Mouse (Mus musculus): ENCODE data around the gene Msh4. TPM values are rescaled to one million over a fixed set of nuclear protein-coding genes. Genes with fewer than 3 reads are reported as not detected.

The Msh4 gene
- total and polyA plus RNA-seq, 2 experiments: 0.09 TPM; not detected in 1

DNA sequence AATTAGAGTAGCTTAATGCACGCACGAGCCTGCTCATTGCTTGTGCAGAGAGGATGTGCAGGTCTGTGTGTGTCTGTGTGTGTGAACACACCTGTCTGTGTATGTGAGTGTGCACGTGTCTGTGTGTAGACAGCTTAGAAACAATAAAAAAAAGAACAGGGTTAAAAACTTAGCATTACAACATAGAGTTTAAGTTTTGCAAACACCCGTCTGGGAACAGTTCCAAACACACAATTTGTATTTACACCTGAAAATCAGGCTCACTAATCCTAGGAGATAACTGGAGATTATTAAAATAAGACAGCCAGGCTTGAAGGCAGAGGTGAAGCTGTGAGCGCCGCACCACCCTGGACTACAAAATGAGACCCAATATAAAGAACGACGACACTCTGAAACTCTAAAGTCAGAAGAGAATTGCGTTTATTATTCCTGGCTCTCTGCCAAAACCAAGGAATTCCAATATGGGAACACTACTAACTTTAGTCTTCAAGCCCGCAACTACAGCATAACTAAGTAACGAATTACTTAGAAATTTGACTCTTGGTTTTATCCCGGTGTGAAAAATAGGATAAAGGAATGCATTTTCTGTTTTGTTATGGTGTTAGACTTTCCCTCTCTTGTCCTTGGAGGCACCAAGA is 37.2 kb upstream of the Msh4 start:
- WGBS: 14% methylated on average over 12 of the region's 12 CpGs
- Histone ChIP-seq H3K36me3 (ENCODE audit: control insufficient read depth, insufficient read depth, low read length) (peaks cover 20% of the 10 kb centered on the region), H3K9ac (ENCODE audit: low read depth, low read length) (peak overlapping the region; percentile 64), H3K79me2 (ENCODE audit: control insufficient read depth, insufficient read depth, low read length) (no peaks in the 10 kb centered on the region; the same call in 1 of the 2 replicates), H3K27ac (replicated peaks; ENCODE audit: insufficient read depth, low read depth, low read length) (peak overlapping the region; percentile 81), H3K27me3 (ENCODE audit: control insufficient read depth, insufficient read depth, low read length) (no peaks in the 10 kb centered on the region), H3K4me1 (ENCODE audit: control insufficient read depth, insufficient read depth, low read length) (peaks cover 14% of the 10 kb centered on the region), H3K4me3 (ENCODE audit: insufficient read depth, low read depth, low read length) (peak overlapping the region; percentile 79)
- peak; percentile 92 for DNase-seq (ENCODE audit: extremely low read depth, low read depth, low spot score)
- TF ChIP-seq POLR2A (IDR thresholded peaks at IDR 0.05; ENCODE audit: extremely low read depth, insufficient read depth, low read length) (no peak), CTCF (IDR thresholded peaks at IDR 0.05; ENCODE audit: low read depth, low read length) (no peak)

DNA sequence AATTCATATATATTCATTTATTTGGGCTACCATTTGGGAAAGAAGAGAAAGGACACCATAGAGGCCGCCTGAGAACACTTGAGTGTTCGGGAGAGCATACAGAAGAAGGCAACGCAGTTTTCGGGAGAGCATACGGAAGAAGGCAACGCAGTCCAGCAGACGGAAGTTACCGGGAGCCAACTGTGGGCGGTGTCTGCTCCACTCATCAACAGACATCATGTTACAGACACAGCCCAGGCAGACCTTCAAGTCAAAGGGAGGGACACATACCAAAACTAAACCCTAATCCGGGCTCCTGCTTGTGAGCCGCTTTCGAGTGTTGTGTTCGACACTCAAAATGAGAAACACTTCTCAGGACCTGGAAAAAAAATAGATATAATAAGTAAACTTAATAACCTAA is 35.7 kb upstream of the Msh4 start:
- 94% methylated on average over 13 of the region's 13 CpGs for WGBS
- TF ChIP-seq POLR2A (IDR thresholded peaks at IDR 0.05; ENCODE audit: extremely low read depth, insufficient read depth, low read length) (no peak), CTCF (IDR thresholded peaks at IDR 0.05; ENCODE audit: low read depth, low read length) (no peak)
- Histone ChIP-seq H3K79me2 (ENCODE audit: control insufficient read depth, insufficient read depth, low read length) (no peaks in the 10 kb centered on the region; the same call in 1 of the 2 replicates), H3K36me3 (ENCODE audit: control insufficient read depth, insufficient read depth, low read length) (peaks cover 34% of the 10 kb centered on the region), H3K27me3 (ENCODE audit: control insufficient read depth, insufficient read depth, low read length) (no peaks in the 10 kb centered on the region), H3K4me3 (ENCODE audit: insufficient read depth, low read depth, low read length) (no peak overlapping the region), H3K9ac (ENCODE audit: low read depth, low read length) (no peak overlapping the region), H3K27ac (replicated peaks; ENCODE audit: insufficient read depth, low read depth, low read length) (no peak overlapping the region), H3K4me1 (ENCODE audit: control insufficient read depth, insufficient read depth, low read length) (peaks cover 6% of the 10 kb centered on the region)
- DNase-seq (ENCODE audit: extremely low read depth, low read depth, low spot score): no peak

DNA sequence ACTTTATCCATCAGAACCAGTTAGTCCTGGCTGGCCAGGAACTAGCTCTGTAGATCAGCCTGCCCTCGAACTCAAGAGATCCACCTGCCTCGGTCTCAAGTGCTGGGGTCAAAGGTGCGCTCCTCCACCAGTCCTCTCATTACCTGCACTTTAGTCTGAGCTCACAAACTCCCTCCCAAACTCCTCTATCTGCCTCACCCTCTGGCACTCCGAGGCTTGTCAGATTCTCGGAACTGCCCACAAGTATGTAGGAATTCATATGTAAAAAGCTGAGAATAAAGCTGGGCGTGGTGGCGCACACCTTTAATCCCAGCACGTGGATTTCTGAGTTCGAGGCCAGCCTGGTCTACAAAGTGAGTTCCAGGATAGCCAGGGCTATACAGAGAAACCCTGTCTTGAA is 34.5 kb upstream of the Msh4 start:
- Histone ChIP-seq H3K36me3 (ENCODE audit: control insufficient read depth, insufficient read depth, low read length) (peaks cover 43% of the 10 kb centered on the region), H3K9ac (ENCODE audit: low read depth, low read length) (no peak overlapping the region), H3K27ac (replicated peaks; ENCODE audit: insufficient read depth, low read depth, low read length) (no peak overlapping the region), H3K4me3 (ENCODE audit: insufficient read depth, low read depth, low read length) (no peak overlapping the region), H3K4me1 (ENCODE audit: control insufficient read depth, insufficient read depth, low read length) (peaks cover 6% of the 10 kb centered on the region), H3K79me2 (ENCODE audit: control insufficient read depth, insufficient read depth, low read length) (no peaks in the 10 kb centered on the region; the same call in 1 of the 2 replicates), H3K27me3 (ENCODE audit: control insufficient read depth, insufficient read depth, low read length) (no peaks in the 10 kb centered on the region)
- no peak for TF ChIP-seq CTCF (IDR thresholded peaks at IDR 0.05; ENCODE audit: low read depth, low read length)
- no peak for TF ChIP-seq POLR2A (IDR thresholded peaks at IDR 0.05; ENCODE audit: extremely low read depth, insufficient read depth, low read length)
- no peak for DNase-seq (ENCODE audit: extremely low read depth, low read depth, low spot score)
- 91% methylated on average over 9 of the region's 9 CpGs for WGBS

DNA sequence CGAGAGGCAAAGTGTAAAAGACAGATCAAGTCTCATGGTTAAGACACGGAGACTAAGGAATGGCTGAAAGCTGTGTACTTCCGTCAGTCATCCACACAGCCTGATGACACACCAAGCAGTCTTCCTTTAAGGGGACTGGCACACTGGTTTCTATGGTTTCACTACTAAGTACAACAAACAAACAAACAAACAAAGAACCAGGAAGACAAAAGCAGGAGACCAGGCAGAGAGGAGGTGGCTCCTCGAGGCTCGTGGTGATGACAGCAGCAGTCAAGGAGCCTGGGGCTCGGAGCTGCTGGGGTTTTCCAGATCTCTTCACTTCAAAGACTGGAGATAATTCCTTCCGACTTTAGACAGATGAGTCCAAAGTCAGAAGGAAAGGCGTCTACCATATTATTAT is 34.1 kb upstream of the Msh4 start:
- TF ChIP-seq POLR2A (IDR thresholded peaks at IDR 0.05; ENCODE audit: extremely low read depth, insufficient read depth, low read length) (no peak), CTCF (IDR thresholded peaks at IDR 0.05; ENCODE audit: low read depth, low read length) (no peak)
- no peak for DNase-seq (ENCODE audit: extremely low read depth, low read depth, low spot score)
- Histone ChIP-seq H3K27ac (replicated peaks; ENCODE audit: insufficient read depth, low read depth, low read length) (no peak overlapping the region), H3K79me2 (ENCODE audit: control insufficient read depth, insufficient read depth, low read length) (no peaks in the 10 kb centered on the region; the same call in 1 of the 2 replicates), H3K9ac (ENCODE audit: low read depth, low read length) (no peak overlapping the region), H3K36me3 (ENCODE audit: control insufficient read depth, insufficient read depth, low read length) (peaks cover 47% of the 10 kb centered on the region), H3K27me3 (ENCODE audit: control insufficient read depth, insufficient read depth, low read length) (no peaks in the 10 kb centered on the region), H3K4me3 (ENCODE audit: insufficient read depth, low read depth, low read length) (no peak overlapping the region), H3K4me1 (ENCODE audit: control insufficient read depth, insufficient read depth, low read length) (peaks cover 6% of the 10 kb centered on the region)
- WGBS: 89% methylated on average over 8 of the region's 8 CpGs

DNA sequence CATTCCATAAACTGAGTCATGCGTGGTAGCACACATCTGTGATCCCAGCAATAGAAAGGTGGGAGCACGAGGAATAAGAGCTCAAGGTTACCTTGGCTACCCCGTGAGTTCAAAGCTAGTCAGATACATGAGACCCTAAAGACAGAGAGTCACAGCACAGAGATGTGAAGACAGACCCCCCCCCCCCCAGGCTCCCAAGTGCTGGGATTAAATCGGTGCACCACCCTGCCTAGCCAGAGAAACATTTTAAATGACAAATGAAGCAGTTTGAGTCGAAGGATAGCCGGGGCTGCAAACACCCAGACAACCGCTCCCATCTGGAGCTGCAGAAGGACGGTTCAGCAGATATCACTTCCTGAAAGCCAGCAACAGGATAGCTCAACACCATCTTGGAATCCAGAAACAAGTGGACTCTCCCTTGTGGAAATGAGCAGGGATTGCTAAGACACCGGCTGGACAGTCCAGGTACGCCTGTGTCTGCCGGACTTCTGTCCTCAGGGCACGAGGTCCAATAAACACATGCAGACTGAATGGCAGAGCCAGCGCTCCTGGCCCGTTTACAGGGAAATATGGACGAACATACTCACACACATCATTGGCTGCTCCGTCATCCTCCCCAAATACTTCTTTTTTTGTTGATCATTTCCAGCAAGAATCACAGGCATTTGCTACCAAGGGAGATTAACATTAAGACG is 31.3 kb upstream of the Msh4 start:
- no peak overlapping the region for H3K4me3 ChIP-seq (ENCODE audit: insufficient read depth, low read depth, low read length)
- no peaks in the 10 kb centered on the region for H3K27me3 ChIP-seq (ENCODE audit: control insufficient read depth, insufficient read depth, low read length)
- no peaks in the 10 kb centered on the region; the same call in 1 of the 2 replicates for H3K79me2 ChIP-seq (ENCODE audit: control insufficient read depth, insufficient read depth, low read length)
- no peak for TF ChIP-seq CTCF (IDR thresholded peaks at IDR 0.05; ENCODE audit: low read depth, low read length)
- no peak for TF ChIP-seq POLR2A (IDR thresholded peaks at IDR 0.05; ENCODE audit: extremely low read depth, insufficient read depth, low read length)
- peaks cover 66% of the 10 kb centered on the region for H3K36me3 ChIP-seq (ENCODE audit: control insufficient read depth, insufficient read depth, low read length)
- no peak overlapping the region; the same call in 1 of the 2 replicates for H3K27ac ChIP-seq (replicated peaks; ENCODE audit: insufficient read depth, low read depth, low read length)
- DNase-seq (ENCODE audit: extremely low read depth, low read depth, low spot score): peak; percentile 85
- no peak overlapping the region for H3K9ac ChIP-seq (ENCODE audit: low read depth, low read length)
- H3K4me1 ChIP-seq (ENCODE audit: control insufficient read depth, insufficient read depth, low read length): peaks cover 3% of the 10 kb centered on the region; the same call in 1 of the 2 replicates
- WGBS: 63% methylated on average over 17 of the region's 17 CpGs

DNA sequence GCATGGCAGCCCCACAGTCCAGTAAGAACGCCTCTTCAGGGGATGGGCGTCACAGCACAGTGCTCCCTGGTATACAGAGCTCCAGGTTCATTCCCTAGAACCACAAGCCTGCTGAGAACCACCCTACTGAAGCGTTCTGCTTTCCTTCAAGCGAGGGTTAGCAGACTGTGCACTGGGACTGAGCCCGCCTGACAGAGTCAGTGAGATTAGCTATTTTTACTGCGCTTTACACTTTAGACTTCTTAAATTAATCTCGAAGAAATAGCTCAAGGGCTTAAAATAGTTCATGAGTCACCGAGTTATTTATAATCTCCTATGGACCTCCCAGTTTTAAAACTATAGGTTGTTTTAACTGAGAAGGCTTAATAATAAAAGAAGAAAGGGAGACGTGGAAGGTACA is 29.9 kb upstream of the Msh4 start:
- H3K27me3 ChIP-seq (ENCODE audit: control insufficient read depth, insufficient read depth, low read length): no peaks in the 10 kb centered on the region
- WGBS: 91% methylated on average over 9 of the region's 9 CpGs
- H3K36me3 ChIP-seq (ENCODE audit: control insufficient read depth, insufficient read depth, low read length): peaks cover 59% of the 10 kb centered on the region
- no peak for DNase-seq (ENCODE audit: extremely low read depth, low read depth, low spot score)
- peaks cover 13% of the 10 kb centered on the region; the same call in 1 of the 2 replicates for H3K4me1 ChIP-seq (ENCODE audit: control insufficient read depth, insufficient read depth, low read length)
- TF ChIP-seq CTCF (IDR thresholded peaks at IDR 0.05; ENCODE audit: low read depth, low read length) (no peak), POLR2A (IDR thresholded peaks at IDR 0.05; ENCODE audit: extremely low read depth, insufficient read depth, low read length) (no peak)
- no peak overlapping the region for H3K9ac ChIP-seq (ENCODE audit: low read depth, low read length)
- H3K4me3 ChIP-seq (ENCODE audit: insufficient read depth, low read depth, low read length): no peak overlapping the region
- no peaks in the 10 kb centered on the region for H3K79me2 ChIP-seq (ENCODE audit: control insufficient read depth, insufficient read depth, low read length)
- H3K27ac ChIP-seq (replicated peaks; ENCODE audit: insufficient read depth, low read depth, low read length): no peak overlapping the region
